Mouse (Mus musculus) liver, postnatal 0 days (tissue): ENCODE results near the gene Snrnp40. TPM values are rescaled to one million over a fixed set of nuclear protein-coding genes. Genes with fewer than 3 reads are reported as not detected.

Experiments used
- ATAC-seq: fragments of 200-750 bp; cut with Nextera tagmentation; 2 replicates; pipeline ENCODE4 v1.8.0; 2017; ENCODE audit warnings: mild to moderate bottlenecking, moderate library complexity
- DNase-seq: peaks from one replicate; pipeline ENCODE4 v3.0.0-alpha.2; 2016
- H3K27ac ChIP-seq: fragments of 300-500 bp; sonication (generic); 2 replicates; pipeline ENCODE4 v1.5.1; 2014; ENCODE audit warnings: antibody characterized with exemption, moderate library complexity, mild to moderate bottlenecking, low read depth
- H3K27me3 ChIP-seq: fragments of 300-500 bp; sonication (generic); 2 replicates; pipeline ENCODE4 v1.6.1; 2014; ENCODE audit warnings: low read length, control low read depth, mixed read lengths; ENCODE audit not compliant: insufficient read depth
- H3K36me3 ChIP-seq: fragments of 300-500 bp; sonication (generic); replicated peaks from 2 replicates; pipeline ENCODE4 v1.6.1; 2014; ENCODE audit warnings: mild to moderate bottlenecking, control low read depth, low read length, moderate library complexity, mixed read lengths; ENCODE audit not compliant: insufficient read depth
- H3K4me1 ChIP-seq: fragments of 300-500 bp; sonication (generic); 2 replicates; pipeline ENCODE4 v1.6.1; 2014; ENCODE audit warnings: antibody characterized with exemption, mild to moderate bottlenecking, control low read depth; ENCODE audit not compliant: insufficient read depth
- H3K4me2 ChIP-seq: fragments of 300-500 bp; sonication (generic); 2 replicates; pipeline ENCODE4 v1.6.1; 2014; ENCODE audit warnings: low read depth, mild to moderate bottlenecking, low read length, moderate library complexity, mixed read lengths
- H3K4me3 ChIP-seq: fragments of 300-500 bp; sonication (generic); 2 replicates; pipeline ENCODE4 v1.5.1; 2014; ENCODE audit warnings: low read depth, low read length
- H3K9ac ChIP-seq: fragments of 300-500 bp; sonication (generic); replicated peaks from 2 replicates; pipeline ENCODE4 v1.6.1; 2014; ENCODE audit warnings: mild to moderate bottlenecking, moderate library complexity
- H3K9me3 ChIP-seq: fragments of 300-500 bp; sonication (generic); 2 replicates; pipeline ENCODE4 v1.6.1; 2016; ENCODE audit warnings: mild to moderate bottlenecking, control low read depth, low read length, mixed read lengths
- CTCF ChIP-seq: sonication (generic); IDR thresholded peaks from 2 replicates; pipeline ENCODE4 v1.5.1; 2016; ENCODE audit warnings: antibody characterized with exemption, low read depth
- EP300 ChIP-seq: IDR thresholded peaks from 2 replicates; pipeline ENCODE4 v1.6.1; 2016; ENCODE audit warnings: antibody characterized with exemption, low read depth, mild to moderate bottlenecking
- WGBS: fragments of 180-500 bp; shearing (Covaris S2); extraction: QIAGEN DNeasy Blood & Tissue Kit; methylation state at CpG from one replicate; pipeline ENCODE4 v1.1.7; 2014; ENCODE audit not compliant: insufficient replicate concordance; 5-methylcytosine and 5-hydroxymethylcytosine counted together
- polyA plus RNA-seq: library from polyadenylated mRNA; unstranded; fragments of >200 nt; fragmentation: Nextera tagmentation; extraction: Ambion mirVana; gene quantifications from 2 replicates; pipeline ENCODE4 v1.2.1, GENCODE M21; 2015

Snrnp40 gene
- polyA plus RNA-seq, 1 experiment from 2014 or later, result 39.9 TPM

GRCm38 (mm10) chr4:130319564-130319963 is 40.4 kb upstream of the Snrnp40 start:
- DNase-seq (no peak), ATAC-seq (no peak)
- H3K4me3 ChIP-seq, result no peak overlapping the region
- H3K36me3 ChIP-seq, result peaks cover 22% of the 10 kb centered on the region
- TF ChIP-seq EP300, result no peak
- no peak for TF ChIP-seq CTCF
- WGBS, result 86% methylated on average over 7 of the region's 7 CpGs
- no peaks in the 10 kb centered on the region for H3K4me1 ChIP-seq
- no peaks in the 10 kb centered on the region for H3K9me3 ChIP-seq
- no peak overlapping the region for H3K9ac ChIP-seq
- H3K4me2 ChIP-seq, result no peak overlapping the region
- no peaks in the 10 kb centered on the region for H3K27me3 ChIP-seq
- no peak overlapping the region for H3K27ac ChIP-seq

- H3K36me3 ChIP-seq, result peaks cover 30% of the 10 kb centered on the region
- no peak overlapping the region for H3K4me2 ChIP-seq
- no peak for DNase-seq
- no peak overlapping the region for H3K4me3 ChIP-seq
- 71% methylated on average over 7 of the region's 7 CpGs for WGBS
- ATAC-seq, result no peak
- H3K27ac ChIP-seq, result no peak overlapping the region
- no peaks in the 10 kb centered on the region for H3K9me3 ChIP-seq
- no peak overlapping the region for H3K9ac ChIP-seq
- no peaks in the 10 kb centered on the region for H3K27me3 ChIP-seq
- no peaks in the 10 kb centered on the region for H3K4me1 ChIP-seq
- TF ChIP-seq EP300, result no peak
- no peak for TF ChIP-seq CTCF
Measured at GRCm38 (mm10) chr4:130321640-130322039, 38.3 kb upstream of the Snrnp40 start.

- Histone ChIP-seq H3K27ac (no peak overlapping the region), H3K4me2 (no peak overlapping the region), H3K9ac (no peak overlapping the region), H3K9me3 (no peaks in the 10 kb centered on the region), H3K4me3 (no peak overlapping the region), H3K4me1 (no peaks in the 10 kb centered on the region), H3K27me3 (no peaks in the 10 kb centered on the region), H3K36me3 (peaks cover 33% of the 10 kb centered on the region)
- TF ChIP-seq EP300 (no peak), CTCF (no peak)
- 53% methylated on average over 7 of the region's 7 CpGs for WGBS
- DNase-seq, result no peak
- no peak for ATAC-seq
Measured at GRCm38 (mm10) chr4:130322567-130322966, 37.4 kb upstream of the Snrnp40 start.

- 31% methylated on average over 1 of the region's 1 CpGs for WGBS
Measured at GRCm38 (mm10) chr4:130323165-130323564, 36.8 kb upstream of the Snrnp40 start.

GRCm38 (mm10) chr4:130323607-130324006 is 36.3 kb upstream of the Snrnp40 start:
- WGBS, result 79% methylated on average over 5 of the region's 5 CpGs
- Histone ChIP-seq H3K9me3 (no peaks in the 10 kb centered on the region), H3K4me3 (no peak overlapping the region), H3K27me3 (no peaks in the 10 kb centered on the region), H3K4me1 (no peaks in the 10 kb centered on the region), H3K36me3 (peaks cover 33% of the 10 kb centered on the region), H3K27ac (no peak overlapping the region), H3K9ac (no peak overlapping the region), H3K4me2 (no peak overlapping the region)
- no peak for ATAC-seq
- TF ChIP-seq CTCF (no peak), EP300 (no peak)
- DNase-seq, result no peak

More at GRCm38 (mm10) chr4:130323165-130323564, 36.8 kb upstream of the Snrnp40 start:
- H3K9ac ChIP-seq, result no peak overlapping the region
- no peak overlapping the region for H3K4me3 ChIP-seq
- no peak overlapping the region for H3K27ac ChIP-seq
- no peak for TF ChIP-seq EP300
- TF ChIP-seq CTCF, result no peak
- no peak for DNase-seq
- H3K36me3 ChIP-seq, result peaks cover 31% of the 10 kb centered on the region
- ATAC-seq, result no peak
- H3K4me2 ChIP-seq, result no peak overlapping the region
- H3K27me3 ChIP-seq, result no peaks in the 10 kb centered on the region
- no peaks in the 10 kb centered on the region for H3K4me1 ChIP-seq
- no peaks in the 10 kb centered on the region for H3K9me3 ChIP-seq

- H3K4me3 ChIP-seq, result no peak overlapping the region
- H3K9me3 ChIP-seq, result no peaks in the 10 kb centered on the region
- 94% methylated on average over 2 of the region's 2 CpGs for WGBS
- no peak overlapping the region for H3K27ac ChIP-seq
- no peak overlapping the region for H3K9ac ChIP-seq
- TF ChIP-seq CTCF (no peak), EP300 (no peak)
- no peak overlapping the region for H3K4me2 ChIP-seq
- no peaks in the 10 kb centered on the region for H3K4me1 ChIP-seq
- H3K36me3 ChIP-seq, result peaks cover 40% of the 10 kb centered on the region
- ATAC-seq (no peak), DNase-seq (no peak)
- H3K27me3 ChIP-seq, result no peaks in the 10 kb centered on the region
Measured at GRCm38 (mm10) chr4:130325446-130325845, 34.5 kb upstream of the Snrnp40 start.

DNA sequence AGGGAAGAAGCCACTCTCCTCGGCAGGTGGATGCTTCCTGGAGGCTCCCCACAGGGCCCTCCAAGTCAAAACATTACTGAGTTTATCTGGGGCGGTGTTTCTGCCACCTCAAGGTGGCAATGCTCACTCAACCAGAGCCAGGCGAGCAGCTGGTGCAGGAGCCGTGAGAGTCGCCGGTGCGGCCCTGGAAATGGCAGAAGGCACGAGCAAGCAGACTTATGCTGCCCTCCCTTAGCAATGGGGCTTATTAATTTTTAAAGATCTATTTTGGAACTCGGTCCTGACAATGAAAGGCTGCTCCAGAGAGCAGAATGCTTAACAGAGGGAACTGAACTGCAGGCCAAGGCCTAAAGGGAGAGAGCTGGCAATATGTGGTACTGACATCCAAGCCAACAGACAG is 32.6 kb upstream of the Snrnp40 start:
- 86% methylated on average over 9 of the region's 9 CpGs for WGBS
- Histone ChIP-seq H3K36me3 (peaks cover 30% of the 10 kb centered on the region), H3K9me3 (no peaks in the 10 kb centered on the region), H3K27me3 (no peaks in the 10 kb centered on the region), H3K9ac (no peak overlapping the region), H3K4me2 (no peak overlapping the region), H3K4me3 (no peak overlapping the region), H3K4me1 (no peaks in the 10 kb centered on the region), H3K27ac (no peak overlapping the region)
- ATAC-seq (no peak), DNase-seq (no peak)
- no peak for TF ChIP-seq EP300
- no peak for TF ChIP-seq CTCF
